In genomic region chr2:92944356-92944755, GRCm38 (mm10) we compare ENCODE assay signal across 22 mouse cellular contexts. TPM values are rescaled to one million over a fixed set of nuclear protein-coding genes. Genes with fewer than 3 reads are reported as not detected.
A peak's percentile ranks its signal among the peaks of the same experiment; 100 is the strongest.
DNase-seq lines count a peak whose midpoint lies in the region; TF ChIP-seq lines count a peak whose summit lies in the region.
"Had no signal": no experiment of that assay in that cellular context is flagged by ENCODE, and none has a peak within 500 bp of the region (broad histone marks: within the 10 kb centered on the region; RNA-seq: fewer than 3 reads in every experiment).

No protein-coding gene starts in this region.

- TF ChIP-seq CTCF in thymus, adult 2 months (IDR thresholded peaks at IDR 0.05; ENCODE audit: borderline replicate concordance, control insufficient read depth, extremely low read depth, insufficient read depth, low read length, poor library complexity): no peak

- H3K27me3 ChIP-seq in thymus, adult 2 months (ENCODE audit: control insufficient read depth, insufficient read depth, low read length): no peaks in the 10 kb centered on the region
- H3K27me3 ChIP-seq: embryonic facial prominence, embryonic 12.5 days; forebrain, embryonic 13.5 days; forebrain, embryonic 15.5 days had no signal

- no peak overlapping the region for H3K4me3 ChIP-seq in thymus, adult 2 months (ENCODE audit: control insufficient read depth, insufficient read depth, low read length)
- H3K4me3 ChIP-seq: embryonic facial prominence, embryonic 10.5 days; embryonic facial prominence, embryonic 12.5 days; forebrain, embryonic 13.5 days; forebrain, embryonic 15.5 days had no signal

- DNase-seq in thymus, adult 2 months: no peak
- DNase-seq in thymus, postnatal 36 days: no peak
- peak; percentile 23 for DNase-seq in thymus, postnatal 4 days
- DNase-seq in thymus, postnatal 10 days (ENCODE audit: low spot score in 2 of 2): no peak
- DNase-seq in CD4-positive helper T cell, adult 2 months (ENCODE audit: low read depth, low spot score): peak; percentile 17
- no peak for DNase-seq in adrenal gland, adult 18-20 months (ENCODE audit: low spot score in 2 of 2)
- DNase-seq in spleen, adult 12 weeks (ENCODE audit: low spot score): no peak
- DNase-seq: adrenal gland, adult 8-10 months; adrenal gland, postnatal 14 days; adrenal gland, postnatal 36 days; B cell, adult 2 months; cerebellum, adult 11-12 months; cerebellum, adult 2 months; cerebellum, adult 9-10 months; cerebellum, postnatal 10 days; cerebellum, postnatal 25 days; forebrain, postnatal 0 days had no signal

- no peak for TF ChIP-seq POLR2A in thymus, adult 2 months (IDR thresholded peaks at IDR 0.05; ENCODE audit: control insufficient read depth, extremely low read depth, insufficient read depth, low read length, poor library complexity)

- peaks cover 59% of the 10 kb centered on the region for H3K4me1 ChIP-seq in thymus, adult 2 months (replicated peaks; ENCODE audit: control insufficient read depth, insufficient read depth, low read length)

- H3K36me3 ChIP-seq in thymus, adult 2 months (ENCODE audit: control insufficient read depth, insufficient read depth, low read length): 0 out of 2 replicates have a peak, but pooled peaks cover 4% of the 10 kb centered on the region
- H3K36me3 ChIP-seq: embryonic facial prominence, embryonic 10.5 days; embryonic facial prominence, embryonic 12.5 days; forebrain, embryonic 15.5 days had no signal

- 12% methylated on average over 3 of the region's 3 CpGs for WGBS in thymus, adult 2 months

- peak overlapping the region; percentile 86 for H3K27ac ChIP-seq in thymus, adult 2 months (ENCODE audit: control insufficient read depth, insufficient read depth, low read length)
- H3K27ac ChIP-seq: embryonic facial prominence, embryonic 10.5 days; embryonic facial prominence, embryonic 12.5 days; forebrain, embryonic 13.5 days; forebrain, embryonic 15.5 days had no signal

RNA-seq across cellular contexts. Expression of gene Syt13, which starts 29.5 kb away (rescaled TPM):
- polyA plus RNA-seq in thymus, adult 2 months (2012; rRNA removed): 51.8 and 59.6 TPM in 2 replicates
- 1 to 10 TPM; 1.0 to 2.8 TPM for total RNA-seq in adrenal gland, adult 18-20 months (2021)
- total RNA-seq: MEL had no signal

Comparison
In these comparisons a context has a peak if more than half of its experiments do, and no peak if none do; other contexts are left out.
1. DNase-seq: peak in thymus, postnatal 4 days (single experiment) and CD4-positive helper T cell, adult 2 months (single experiment); none in thymus, adult 2 months (single experiment), thymus, postnatal 36 days (0 of 2), thymus, postnatal 10 days (0 of 2), adrenal gland, adult 18-20 months (0 of 2) and spleen, adult 12 weeks (single experiment).